Mouse (Mus musculus): ENCODE results near the gene Nxph4. TPM values are rescaled to one million over a fixed set of nuclear protein-coding genes. Genes with fewer than 3 reads are reported as not detected.

Nxph4 gene
- polyA plus RNA-seq, 1 experiment from 2014 or later, result 37.6 TPM

DNA sequence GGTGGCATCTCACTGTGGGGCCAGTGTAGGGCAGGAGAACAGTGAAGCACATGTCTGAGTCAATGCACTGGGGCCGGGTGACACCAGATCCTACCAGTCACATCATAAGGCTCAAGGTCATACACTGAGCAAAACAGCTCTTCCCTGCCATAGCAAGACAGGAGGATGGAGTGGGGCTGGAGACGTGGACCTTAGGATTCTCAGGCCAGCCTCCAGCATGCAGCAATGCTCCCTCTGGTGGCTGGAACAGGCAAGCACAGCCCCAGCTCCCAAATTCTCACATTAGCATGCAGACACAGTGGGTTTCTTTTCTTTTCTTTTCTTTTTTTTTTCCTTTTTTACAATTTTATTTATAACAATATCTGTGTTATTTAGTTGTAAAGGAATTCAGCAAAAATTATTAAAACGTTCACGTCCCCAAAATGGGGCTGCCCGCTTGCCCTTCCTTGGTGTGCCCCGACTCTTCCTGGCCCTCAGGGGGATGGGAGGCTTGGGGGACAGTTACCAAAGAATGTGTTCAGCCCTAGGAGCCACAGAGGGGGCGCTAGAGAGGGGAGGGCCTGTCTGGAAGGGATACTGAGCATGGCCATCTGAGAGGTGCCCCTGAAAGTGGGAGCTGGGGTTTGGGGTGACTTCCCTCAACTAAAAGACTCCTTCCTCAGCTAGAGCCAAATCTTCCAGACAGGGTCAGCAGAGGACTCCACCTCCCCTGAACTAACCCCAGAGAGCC lies 3.7 kb upstream of the Nxph4 start:
- H3K27ac ChIP-seq (ENCODE audit: low read depth, low read length), result no peak overlapping the region
- ATAC-seq (replicated peaks; ENCODE audit: low FRiP score), result peak; percentile 70
- H3K9me3 ChIP-seq (ENCODE audit: control insufficient read depth, low read length), result no peaks in the 10 kb centered on the region
- DNase-seq (ENCODE audit: low spot score), result peak; percentile 87
- no peak overlapping the region for H3K4me3 ChIP-seq (ENCODE audit: low read depth, low read length)
- 29% methylated on average over 7 of the region's 7 CpGs for WGBS
- no peak overlapping the region for H3K9ac ChIP-seq (ENCODE audit: low read length)
- H3K4me2 ChIP-seq (ENCODE audit: low read depth, low read length, severe bottlenecking), result no peak overlapping the region
- H3K36me3 ChIP-seq (ENCODE audit: control insufficient read depth, insufficient read depth, low read length), result no peaks in the 10 kb centered on the region; the same call in 1 of the 2 replicates
- H3K4me1 ChIP-seq (replicated peaks; ENCODE audit: control insufficient read depth, insufficient read depth, low read length), result peaks cover 16% of the 10 kb centered on the region; the same call in 1 of the 2 replicates
- peaks cover 35% of the 10 kb centered on the region for H3K27me3 ChIP-seq (ENCODE audit: control insufficient read depth, insufficient read depth, low read length)

DNA sequence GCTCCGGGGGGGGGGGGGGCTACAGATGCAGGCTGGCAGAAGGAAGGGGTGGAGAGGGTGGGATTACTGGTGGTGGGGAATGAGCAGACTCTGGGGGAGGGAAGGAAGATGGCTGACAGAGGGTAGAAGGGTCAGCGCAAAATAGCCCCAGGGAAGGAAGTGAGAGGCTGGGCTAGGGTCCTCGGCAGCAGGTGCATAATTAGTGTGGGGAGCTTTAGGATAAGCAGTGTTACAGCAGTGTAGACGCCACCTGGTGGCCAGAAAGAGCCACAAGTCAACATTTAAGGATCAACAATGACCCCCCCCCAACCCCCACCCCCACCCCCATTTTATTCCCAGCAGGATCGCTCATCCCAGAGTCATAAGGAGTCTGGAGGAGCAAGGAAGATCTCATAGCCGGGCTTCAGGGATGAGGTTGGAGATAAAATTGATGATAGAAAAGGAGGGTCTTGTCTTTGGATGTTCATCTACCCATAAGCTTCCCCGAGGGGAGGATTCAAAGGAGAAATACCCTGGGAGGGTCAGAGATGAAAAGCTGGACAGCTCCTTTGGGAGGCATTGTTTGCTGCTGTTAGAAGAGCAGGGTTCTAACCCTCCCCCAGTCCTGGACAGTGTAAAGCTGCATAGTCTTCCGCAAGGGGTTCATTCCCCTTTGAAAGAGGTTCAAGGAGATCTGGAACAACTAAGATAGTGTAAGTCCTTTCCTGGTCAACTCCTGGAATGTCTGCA lies 2.4 kb upstream of the Nxph4 start:
- peaks cover 18% of the 10 kb centered on the region for H3K4me1 ChIP-seq (replicated peaks; ENCODE audit: control insufficient read depth, insufficient read depth, low read length)
- no peaks in the 10 kb centered on the region for H3K9me3 ChIP-seq (ENCODE audit: control insufficient read depth, low read length)
- H3K27me3 ChIP-seq (ENCODE audit: control insufficient read depth, insufficient read depth, low read length), result peaks cover 48% of the 10 kb centered on the region
- no peak overlapping the region for H3K27ac ChIP-seq (ENCODE audit: low read depth, low read length)
- H3K4me2 ChIP-seq (ENCODE audit: low read depth, low read length, severe bottlenecking), result no peak overlapping the region
- H3K4me3 ChIP-seq (ENCODE audit: low read depth, low read length), result no peak overlapping the region
- no peak overlapping the region for H3K9ac ChIP-seq (ENCODE audit: low read length)
- WGBS, result 8% methylated on average over 8 of the region's 8 CpGs
- no peaks in the 10 kb centered on the region; the same call in 1 of the 2 replicates for H3K36me3 ChIP-seq (ENCODE audit: control insufficient read depth, insufficient read depth, low read length)
- peak; percentile 56 for ATAC-seq (replicated peaks; ENCODE audit: low FRiP score)
- DNase-seq (ENCODE audit: low spot score), result peak; percentile 78

DNA sequence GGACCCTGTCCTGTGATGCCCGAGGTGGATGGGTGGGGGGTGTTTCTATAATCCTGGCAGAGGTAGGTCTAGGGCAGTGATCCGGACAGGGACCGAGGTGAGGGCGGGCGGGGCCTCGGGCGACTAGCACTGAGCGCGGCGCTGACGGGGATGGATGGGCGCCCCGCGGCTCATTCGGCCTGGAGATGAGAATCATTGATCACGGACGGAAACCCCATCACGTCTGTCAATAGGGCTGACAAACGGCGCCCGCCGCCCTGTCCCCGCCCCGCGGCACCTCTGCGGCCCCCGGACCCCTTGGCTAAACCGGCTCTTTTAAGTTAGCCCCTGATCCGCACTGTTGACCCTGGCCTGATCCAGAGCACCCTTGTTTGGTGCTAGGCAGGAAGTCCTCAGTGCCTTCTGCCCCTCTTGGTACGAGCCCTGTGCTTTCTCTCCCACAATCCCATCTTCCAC lies 598 bp upstream of the Nxph4 start:
- Histone ChIP-seq H3K9ac (ENCODE audit: low read length) (no peak overlapping the region), H3K27ac (ENCODE audit: low read depth, low read length) (no peak overlapping the region), H3K4me3 (ENCODE audit: low read depth, low read length) (peak overlapping the region; percentile 41), H3K36me3 (ENCODE audit: control insufficient read depth, insufficient read depth, low read length) (no peaks in the 10 kb centered on the region; the same call in 1 of the 2 replicates), H3K9me3 (ENCODE audit: control insufficient read depth, low read length) (no peaks in the 10 kb centered on the region), H3K4me2 (ENCODE audit: low read depth, low read length, severe bottlenecking) (peak overlapping the region; percentile 61), H3K27me3 (ENCODE audit: control insufficient read depth, insufficient read depth, low read length) (peaks cover 66% of the 10 kb centered on the region), H3K4me1 (replicated peaks; ENCODE audit: control insufficient read depth, insufficient read depth, low read length) (peaks cover 25% of the 10 kb centered on the region)
- no peak for ATAC-seq (replicated peaks; ENCODE audit: low FRiP score)
- DNase-seq (ENCODE audit: low spot score), result peak; percentile 66
- 0% methylated on average over 29 of the region's 30 CpGs for WGBS

DNA sequence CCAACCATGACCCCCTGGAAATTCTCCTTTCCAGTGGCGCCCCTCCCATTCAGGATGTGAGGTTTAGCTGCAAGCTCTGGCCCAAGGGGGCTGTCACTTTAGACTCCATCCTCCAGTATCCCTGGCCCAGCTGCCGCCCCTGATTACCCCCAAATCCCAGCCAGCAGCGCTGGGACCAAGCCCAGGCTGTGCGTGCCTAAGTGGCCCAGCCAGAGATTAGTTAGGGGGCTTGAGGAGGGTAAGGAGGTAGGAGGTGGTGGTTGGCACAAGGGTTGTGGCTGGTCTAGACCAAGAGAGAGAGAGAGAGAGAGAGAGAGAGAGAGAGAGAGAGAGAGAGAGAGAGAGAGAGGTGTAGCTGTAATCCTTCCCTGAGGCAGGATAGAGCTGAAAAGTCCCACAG lies 2.8 kb downstream of the Nxph4 start:
- H3K9me3 ChIP-seq (ENCODE audit: control insufficient read depth, low read length), result no peaks in the 10 kb centered on the region
- H3K4me2 ChIP-seq (ENCODE audit: low read depth, low read length, severe bottlenecking), result peak overlapping the region; percentile 49; the same call in 1 of the 2 replicates
- peak overlapping the region; percentile 41; the same call in 1 of the 2 replicates for H3K4me3 ChIP-seq (ENCODE audit: low read depth, low read length)
- WGBS, result 2% methylated on average over 4 of the region's 4 CpGs
- no peak for DNase-seq (ENCODE audit: low spot score)
- H3K36me3 ChIP-seq (ENCODE audit: control insufficient read depth, insufficient read depth, low read length), result no peaks in the 10 kb centered on the region
- H3K9ac ChIP-seq (ENCODE audit: low read length), result peak overlapping the region; percentile 12; the same call in 1 of the 2 replicates
- peaks cover 98% of the 10 kb centered on the region for H3K27me3 ChIP-seq (ENCODE audit: control insufficient read depth, insufficient read depth, low read length)
- ATAC-seq (replicated peaks; ENCODE audit: low FRiP score), result no peak
- H3K27ac ChIP-seq (ENCODE audit: low read depth, low read length), result 0 out of 2 replicates have a peak overlapping the region, but pooled peaks have one; percentile 12
- H3K4me1 ChIP-seq (replicated peaks; ENCODE audit: control insufficient read depth, insufficient read depth, low read length), result peaks cover 29% of the 10 kb centered on the region

DNA sequence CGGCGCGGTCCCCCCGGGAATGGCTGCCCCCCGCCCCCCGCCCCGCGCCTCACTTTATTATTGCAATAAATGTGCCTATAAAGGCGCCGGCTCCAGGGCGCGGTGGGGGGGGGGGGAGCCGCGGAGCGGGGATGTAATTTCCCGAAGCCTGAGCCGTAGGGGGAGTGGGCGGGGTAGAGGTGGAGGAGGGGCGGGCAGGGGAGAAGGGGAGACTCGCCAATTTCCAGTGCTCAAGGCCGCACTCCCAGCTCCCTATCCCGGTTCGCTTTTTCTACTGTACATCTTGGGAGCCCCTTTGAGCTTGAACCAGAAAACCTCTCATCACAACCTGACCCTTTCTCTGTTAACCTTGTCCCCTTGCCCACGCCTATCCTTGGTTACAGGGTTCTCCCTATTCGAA lies 3.4 kb downstream of the Nxph4 start:
- H3K9ac ChIP-seq (ENCODE audit: low read length), result peak overlapping the region; percentile 12; the same call in 1 of the 2 replicates

DNA sequence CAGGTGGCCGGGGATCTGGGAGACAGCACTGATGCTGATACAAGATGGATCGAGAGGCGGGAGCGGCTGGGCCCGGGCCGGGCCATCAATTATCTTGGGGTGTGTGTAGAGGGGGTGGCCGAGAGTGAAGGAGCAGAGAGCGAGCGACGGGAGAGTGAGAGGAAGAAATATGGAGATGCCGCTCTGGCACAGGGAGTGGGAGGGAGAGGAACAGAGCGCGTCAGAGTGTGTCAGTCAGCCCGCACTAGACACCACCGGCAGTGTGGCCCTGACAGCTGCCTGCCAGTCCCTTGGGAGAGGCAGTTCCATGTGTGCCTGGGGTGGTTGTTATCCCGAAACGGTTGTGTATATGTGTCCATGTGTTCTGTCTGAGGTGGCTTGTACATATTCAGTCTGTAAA lies 6.9 kb downstream of the Nxph4 start:
- no peak overlapping the region for H3K9ac ChIP-seq (ENCODE audit: low read length)
- peak overlapping the region; percentile 37; the same call in 1 of the 2 replicates for H3K27ac ChIP-seq (ENCODE audit: low read depth, low read length)
- WGBS, result 2% methylated on average over 17 of the region's 17 CpGs
- DNase-seq (ENCODE audit: low spot score) (no peak), ATAC-seq (replicated peaks; ENCODE audit: low FRiP score) (no peak)
- H3K4me2 ChIP-seq (ENCODE audit: low read depth, low read length, severe bottlenecking), result peak overlapping the region; percentile 16; the same call in 1 of the 2 replicates
- peaks cover 24% of the 10 kb centered on the region for H3K4me1 ChIP-seq (replicated peaks; ENCODE audit: control insufficient read depth, insufficient read depth, low read length)
- no peaks in the 10 kb centered on the region for H3K9me3 ChIP-seq (ENCODE audit: control insufficient read depth, low read length)
- H3K36me3 ChIP-seq (ENCODE audit: control insufficient read depth, insufficient read depth, low read length), result no peaks in the 10 kb centered on the region
- peak overlapping the region; percentile 3; the same call in 1 of the 2 replicates for H3K4me3 ChIP-seq (ENCODE audit: low read depth, low read length)
- H3K27me3 ChIP-seq (ENCODE audit: control insufficient read depth, insufficient read depth, low read length), result peaks cover 86% of the 10 kb centered on the region

More for the DNA sequence above, 3.4 kb downstream of the Nxph4 start:
- peak overlapping the region; percentile 41 for H3K4me3 ChIP-seq (ENCODE audit: low read depth, low read length)
- no peaks in the 10 kb centered on the region for H3K36me3 ChIP-seq (ENCODE audit: control insufficient read depth, insufficient read depth, low read length)
- 1% methylated on average over 24 of the region's 25 CpGs for WGBS
- H3K9me3 ChIP-seq (ENCODE audit: control insufficient read depth, low read length), result no peaks in the 10 kb centered on the region
- peaks cover 98% of the 10 kb centered on the region for H3K27me3 ChIP-seq (ENCODE audit: control insufficient read depth, insufficient read depth, low read length)
- peak overlapping the region; percentile 49 for H3K4me2 ChIP-seq (ENCODE audit: low read depth, low read length, severe bottlenecking)
- peaks cover 30% of the 10 kb centered on the region for H3K4me1 ChIP-seq (replicated peaks; ENCODE audit: control insufficient read depth, insufficient read depth, low read length)
- H3K27ac ChIP-seq (ENCODE audit: low read depth, low read length), result 0 out of 2 replicates have a peak overlapping the region, but pooled peaks have one; percentile 21
- ATAC-seq (replicated peaks; ENCODE audit: low FRiP score) (no peak), DNase-seq (ENCODE audit: low spot score) (no peak)

DNA sequence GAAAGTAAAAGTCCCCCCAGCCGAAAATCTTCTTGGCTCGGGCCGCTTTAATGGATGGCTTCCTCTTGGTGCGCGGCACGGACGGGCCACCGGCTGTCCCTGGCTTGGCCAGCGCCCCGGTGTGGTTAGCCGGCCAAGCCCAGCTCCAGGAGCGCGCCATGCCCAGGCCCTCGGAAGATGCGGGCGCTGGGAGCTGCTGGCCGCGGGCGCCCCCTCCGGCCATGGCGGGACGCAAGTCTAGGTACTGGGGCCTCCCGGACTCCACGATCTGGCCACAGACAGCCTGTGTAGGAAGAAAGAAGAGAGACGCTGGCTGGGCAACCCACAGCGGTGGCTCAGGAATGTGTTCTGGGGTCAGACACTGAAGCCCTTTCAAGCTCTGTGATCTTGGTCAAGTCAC lies 7.7 kb downstream of the Nxph4 start:
- 0% methylated on average over 26 of the region's 26 CpGs for WGBS
- 0 out of 2 replicates have a peak overlapping the region, but pooled peaks have one; percentile 12 for H3K9ac ChIP-seq (ENCODE audit: low read length)
- H3K4me2 ChIP-seq (ENCODE audit: low read depth, low read length, severe bottlenecking), result peak overlapping the region; percentile 8
- peaks cover 78% of the 10 kb centered on the region for H3K27me3 ChIP-seq (ENCODE audit: control insufficient read depth, insufficient read depth, low read length)
- ATAC-seq (replicated peaks; ENCODE audit: low FRiP score) (no peak), DNase-seq (ENCODE audit: low spot score) (peak; percentile 80)
- H3K36me3 ChIP-seq (ENCODE audit: control insufficient read depth, insufficient read depth, low read length), result no peaks in the 10 kb centered on the region
- peak overlapping the region; percentile 1; the same call in 1 of the 2 replicates for H3K4me3 ChIP-seq (ENCODE audit: low read depth, low read length)
- no peak overlapping the region for H3K27ac ChIP-seq (ENCODE audit: low read depth, low read length)
- no peaks in the 10 kb centered on the region for H3K9me3 ChIP-seq (ENCODE audit: control insufficient read depth, low read length)
- peaks cover 27% of the 10 kb centered on the region for H3K4me1 ChIP-seq (replicated peaks; ENCODE audit: control insufficient read depth, insufficient read depth, low read length)

DNA sequence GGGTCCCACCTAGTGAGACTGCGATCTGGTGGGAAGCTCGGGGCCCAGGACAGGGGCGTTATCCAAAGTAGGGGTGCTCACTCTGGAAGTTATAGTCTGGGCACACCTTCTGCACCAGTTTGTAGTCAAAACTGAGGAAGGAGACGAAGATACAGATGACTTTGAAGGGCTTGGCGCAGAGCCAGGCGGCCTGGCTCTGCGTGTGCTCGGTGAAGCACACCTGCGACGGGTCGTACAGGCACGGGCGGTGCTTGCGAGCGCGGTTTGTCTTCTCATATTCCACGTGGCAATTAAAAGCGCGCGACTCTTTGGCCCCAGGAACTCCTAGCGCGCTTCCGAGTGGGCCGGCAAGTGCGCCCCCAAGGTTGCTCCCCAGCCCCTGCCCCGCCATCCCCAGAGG lies 8.3 kb downstream of the Nxph4 start:
- Histone ChIP-seq H3K9ac (ENCODE audit: low read length) (no peak overlapping the region), H3K4me2 (ENCODE audit: low read depth, low read length, severe bottlenecking) (peak overlapping the region; percentile 8), H3K4me1 (replicated peaks; ENCODE audit: control insufficient read depth, insufficient read depth, low read length) (peaks cover 31% of the 10 kb centered on the region), H3K4me3 (ENCODE audit: low read depth, low read length) (peak overlapping the region; percentile 1; the same call in 1 of the 2 replicates), H3K27ac (ENCODE audit: low read depth, low read length) (no peak overlapping the region), H3K36me3 (ENCODE audit: control insufficient read depth, insufficient read depth, low read length) (no peaks in the 10 kb centered on the region), H3K27me3 (ENCODE audit: control insufficient read depth, insufficient read depth, low read length) (peaks cover 71% of the 10 kb centered on the region), H3K9me3 (ENCODE audit: control insufficient read depth, low read length) (no peaks in the 10 kb centered on the region)
- 2% methylated on average over 26 of the region's 26 CpGs for WGBS
- ATAC-seq (replicated peaks; ENCODE audit: low FRiP score) (no peak), DNase-seq (ENCODE audit: low spot score) (no peak)

Measured in forebrain, embryonic 11.5 days (tissue).